Mouse (Mus musculus) ZHBTc4 (cell line): ENCODE measurements at regions not wholly inside any gene's neighbourhood (a gene's known extent, or its start where the extent isn't known, plus 50 kb on each side); places are given as distances from the start of the nearest gene placed in this dataset.

Source experiments
- DNase-seq: peaks from one replicate; pipeline ENCODE4 v3.0.0-alpha.2; 2011; ENCODE audit warnings: low read depth, low spot score

DNA sequence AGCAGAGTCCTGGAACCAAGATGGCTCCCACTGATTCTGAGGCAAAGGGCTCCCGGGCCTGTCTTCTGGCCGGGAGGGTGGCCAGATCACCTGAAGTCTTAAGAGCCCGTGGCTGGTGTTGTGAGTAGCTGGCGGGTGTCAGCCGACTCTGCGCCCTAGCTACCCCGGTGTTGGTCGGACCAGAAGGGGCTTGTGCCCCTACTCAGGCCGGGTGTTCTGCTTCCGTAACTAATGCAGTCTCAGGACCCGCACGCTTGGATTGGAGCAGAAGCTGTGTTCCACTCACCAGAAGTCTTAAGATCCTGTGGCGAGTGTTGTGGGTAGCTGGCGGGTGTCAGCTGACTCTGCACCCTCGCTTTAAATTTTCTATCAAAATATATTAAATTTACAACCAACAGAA is 1285.3 kb upstream of the Cdh9 start:
- peak; percentile 62 for DNase-seq

DNA sequence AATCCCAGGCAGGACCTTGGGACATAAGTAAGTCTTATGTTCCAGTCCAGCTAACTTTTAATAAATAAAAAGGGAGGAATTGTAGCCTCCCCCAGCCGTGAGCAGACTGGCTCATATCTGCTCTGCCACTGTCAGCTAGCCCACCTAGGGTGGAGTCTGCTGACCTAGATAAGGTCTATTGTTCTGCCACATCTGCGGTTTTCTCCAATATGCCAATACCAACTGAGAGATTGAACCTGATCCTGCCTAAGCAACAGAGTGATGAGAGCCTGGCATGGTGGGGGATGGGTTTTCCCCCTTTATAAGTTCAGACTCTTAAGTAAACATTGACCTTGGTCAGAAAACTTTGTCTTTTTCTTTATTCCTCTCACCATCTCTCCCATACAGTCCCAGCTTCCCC is 1250.9 kb upstream of the Cdh9 start:
- DNase-seq: no peak

DNA sequence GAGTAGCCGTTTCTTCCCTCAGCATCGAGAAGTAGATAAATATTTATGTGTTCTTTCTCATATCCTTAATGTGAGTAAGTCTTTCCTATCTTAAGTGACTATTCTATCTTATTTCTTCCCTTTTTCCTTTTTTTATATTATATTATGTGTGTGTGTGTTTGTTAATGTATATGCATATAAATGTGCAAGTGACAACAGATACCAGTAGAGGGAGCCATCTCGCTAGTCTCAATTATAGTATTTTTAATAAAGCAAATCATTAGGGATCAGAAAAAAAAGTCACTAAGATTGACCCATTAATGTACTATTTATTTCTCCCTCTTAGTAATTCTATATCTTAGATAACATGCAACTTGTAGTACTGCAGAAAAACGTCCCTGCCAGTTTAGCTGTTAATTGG is 1228.3 kb upstream of the Cdh9 start:
- DNase-seq: no peak

DNA sequence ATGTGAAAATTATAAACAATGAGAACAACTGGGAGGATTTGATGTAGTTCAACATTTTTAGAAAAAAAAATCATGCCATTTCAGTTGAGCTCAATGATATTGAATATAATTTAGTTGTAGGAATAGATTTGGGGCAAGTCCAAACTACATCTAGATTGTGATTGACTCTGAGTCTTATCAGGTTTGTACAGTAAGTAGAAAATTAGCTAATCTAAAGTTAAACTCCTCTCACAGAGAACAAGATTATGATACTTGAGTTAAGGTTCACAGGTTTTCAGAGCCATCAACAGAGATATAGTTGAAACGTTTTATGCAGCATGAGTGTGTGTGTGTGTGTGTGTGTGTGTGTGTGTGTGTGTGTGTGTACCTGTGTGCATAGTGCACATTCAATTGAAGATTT is 1189.6 kb upstream of the Cdh9 start:
- DNase-seq: no peak

DNA sequence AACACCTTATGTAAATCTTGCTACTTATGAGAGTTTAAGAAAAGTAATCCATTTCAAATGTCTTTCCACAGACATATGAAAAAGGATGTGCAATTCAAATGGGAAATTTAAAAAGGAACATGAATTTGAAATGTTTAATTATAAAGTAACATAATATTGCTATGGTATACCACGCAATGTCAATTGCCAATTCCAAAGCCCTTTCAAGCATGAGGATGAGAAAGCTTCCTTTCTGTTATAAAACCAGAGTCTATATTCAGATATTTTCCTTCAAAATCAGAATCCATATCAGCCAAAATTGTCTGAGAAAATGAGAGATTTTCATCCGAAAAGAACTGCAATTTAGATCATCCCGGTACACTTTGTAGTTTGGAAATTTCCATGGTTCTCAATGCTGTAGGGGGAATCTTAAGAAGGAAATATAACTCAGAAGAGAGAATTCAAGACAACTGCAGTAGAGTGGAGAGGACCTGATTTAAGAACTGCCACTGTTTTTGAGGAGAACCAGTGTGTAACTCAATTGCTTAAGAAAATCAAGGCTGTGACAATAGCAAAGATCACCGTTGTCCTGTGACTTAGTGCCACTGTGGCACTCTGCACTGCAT is 1169.3 kb upstream of the Cdh9 start:
- DNase-seq: no peak

DNA sequence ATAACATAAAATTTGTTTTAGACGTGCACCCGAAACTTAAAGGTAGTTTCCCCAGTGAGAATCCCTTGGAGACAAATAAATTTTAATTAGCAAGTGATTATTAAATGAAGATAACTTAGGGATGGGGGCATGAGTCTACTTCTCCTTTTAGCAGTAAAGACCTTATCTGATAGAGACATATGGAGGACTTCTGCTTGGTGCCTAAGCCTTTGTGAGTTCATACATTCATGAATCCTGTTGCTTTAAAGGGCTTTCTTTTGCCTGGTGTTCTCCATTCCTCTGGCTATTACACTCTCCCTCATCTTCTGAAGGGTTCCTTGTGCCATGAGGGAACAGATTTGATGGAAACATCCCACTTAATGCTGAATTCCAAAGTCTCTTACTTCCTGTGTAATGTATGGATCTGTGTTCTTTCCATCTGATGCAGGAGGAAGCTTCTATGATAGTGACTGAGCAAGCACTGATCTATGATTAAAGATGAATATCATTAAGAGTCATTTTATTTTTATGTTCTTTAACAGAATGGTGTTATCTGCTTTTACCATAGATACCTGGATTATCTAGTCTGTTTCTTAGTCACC is 1146.2 kb upstream of the Cdh9 start:
- DNase-seq: no peak

DNA sequence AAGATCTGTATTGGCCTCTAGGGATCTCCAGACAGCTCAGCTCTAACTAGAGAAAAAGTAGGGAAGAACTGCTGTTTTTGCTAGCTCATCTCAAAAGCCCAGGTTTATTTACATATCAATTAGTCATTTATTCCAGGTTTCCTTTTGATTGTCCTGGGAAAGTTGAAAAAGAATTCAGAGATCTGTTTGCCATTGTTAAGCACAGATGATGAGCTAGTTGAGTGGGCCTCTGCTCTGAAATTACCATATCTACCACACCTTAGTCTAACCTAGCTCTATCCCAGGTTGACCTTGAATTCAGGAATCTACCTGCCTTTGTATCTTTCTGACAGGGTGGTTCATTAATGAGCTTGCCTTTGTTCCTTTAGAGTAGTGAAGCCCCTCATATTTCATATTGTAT is 1110.6 kb upstream of the Cdh9 start:
- DNase-seq: peak; percentile 85

DNA sequence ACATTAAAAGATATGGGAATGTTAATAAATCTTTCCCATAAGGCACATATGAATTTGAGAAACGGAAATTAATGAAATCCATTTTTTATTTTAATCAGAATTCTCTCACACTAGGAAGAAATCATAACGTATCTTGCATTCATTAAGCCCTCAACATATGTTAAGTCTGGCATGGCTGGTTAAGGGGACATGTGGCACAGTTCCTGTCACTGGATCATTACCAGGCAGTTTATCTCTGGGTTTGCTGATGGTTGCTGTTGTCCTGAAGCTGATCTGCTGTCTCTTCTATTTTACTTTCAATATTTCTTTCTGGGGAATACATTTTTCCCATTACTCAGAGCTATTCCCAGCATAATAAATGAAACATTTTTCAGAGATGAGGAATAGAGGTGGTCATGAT is 1099.3 kb upstream of the Cdh9 start:
- DNase-seq: no peak

DNA sequence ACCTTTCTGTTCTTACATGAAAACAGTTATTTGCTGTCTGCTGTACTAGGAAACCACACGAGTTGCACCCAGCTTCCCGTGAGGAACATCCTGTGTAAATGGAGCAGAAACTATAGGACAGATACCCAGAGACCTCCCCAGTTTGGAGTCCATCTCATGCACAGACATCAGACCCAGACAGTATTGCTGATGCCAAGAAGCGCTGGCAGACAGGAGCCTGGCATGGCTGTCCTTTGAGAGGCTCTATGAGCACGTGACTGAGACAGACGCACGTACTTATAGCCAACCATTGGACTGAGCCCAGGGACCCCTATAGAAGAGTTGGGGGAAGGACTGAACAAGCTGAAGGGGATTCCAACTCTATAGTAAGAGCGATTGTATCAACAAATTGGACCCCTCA is 1098.3 kb upstream of the Cdh9 start:
- no peak for DNase-seq

DNA sequence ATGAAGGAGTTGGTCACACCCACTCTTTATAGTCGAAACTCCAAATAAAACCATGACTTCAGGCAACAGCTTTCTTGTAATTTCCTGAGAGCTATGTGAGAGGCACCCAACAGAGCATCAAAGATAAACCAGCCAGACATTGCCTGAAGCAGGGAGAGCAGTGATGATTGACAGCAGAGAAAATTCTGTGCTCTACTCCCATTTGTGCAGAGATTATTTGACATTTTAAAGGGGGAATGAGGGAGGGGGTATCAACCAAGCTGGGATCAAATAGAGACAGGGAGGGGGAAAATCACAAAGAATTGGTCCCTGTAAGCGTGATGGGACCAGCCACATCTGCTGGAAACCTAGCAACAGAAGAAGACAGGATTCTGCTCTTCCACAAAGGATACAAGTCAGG is 1091.4 kb upstream of the Cdh9 start:
- DNase-seq: no peak

DNA sequence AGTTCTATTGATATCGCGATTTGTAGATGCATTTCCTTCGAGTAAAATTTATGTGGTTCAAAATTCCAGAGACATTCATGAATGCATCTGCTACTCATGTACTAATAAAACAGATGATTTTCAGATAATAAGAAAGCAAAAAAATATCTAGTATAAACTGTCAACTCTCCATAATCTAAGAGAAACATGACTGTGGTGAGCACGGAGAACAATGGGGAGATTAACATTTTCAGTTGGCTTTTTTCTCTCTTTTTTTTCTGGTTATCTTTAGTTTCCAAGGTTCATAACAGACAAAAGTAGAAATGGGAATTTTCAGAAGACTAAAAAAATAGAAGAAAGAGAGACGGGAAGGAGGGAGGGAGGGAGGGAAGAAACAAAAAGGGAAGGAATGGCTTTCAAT is 1079.8 kb upstream of the Cdh9 start:
- DNase-seq: no peak

DNA sequence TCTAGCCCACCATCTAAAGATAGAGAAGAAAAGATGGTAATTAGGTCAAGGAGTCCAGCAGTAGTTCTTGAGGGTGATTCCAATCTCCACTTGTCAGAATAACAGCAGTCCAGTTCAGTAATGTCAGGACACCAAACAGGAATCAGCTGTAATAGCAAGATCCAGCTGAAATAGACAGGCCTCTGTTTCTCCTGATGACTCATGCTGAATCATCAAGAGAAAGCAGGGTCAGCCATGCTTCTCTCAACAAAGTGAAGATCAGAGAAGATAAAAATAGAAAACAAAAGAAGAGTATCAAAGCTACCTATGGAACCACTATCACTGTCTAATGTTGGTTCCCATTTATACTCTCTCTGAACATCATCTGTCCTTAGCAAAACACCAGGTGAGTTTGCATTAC is 1061.8 kb upstream of the Cdh9 start:
- DNase-seq: no peak

DNA sequence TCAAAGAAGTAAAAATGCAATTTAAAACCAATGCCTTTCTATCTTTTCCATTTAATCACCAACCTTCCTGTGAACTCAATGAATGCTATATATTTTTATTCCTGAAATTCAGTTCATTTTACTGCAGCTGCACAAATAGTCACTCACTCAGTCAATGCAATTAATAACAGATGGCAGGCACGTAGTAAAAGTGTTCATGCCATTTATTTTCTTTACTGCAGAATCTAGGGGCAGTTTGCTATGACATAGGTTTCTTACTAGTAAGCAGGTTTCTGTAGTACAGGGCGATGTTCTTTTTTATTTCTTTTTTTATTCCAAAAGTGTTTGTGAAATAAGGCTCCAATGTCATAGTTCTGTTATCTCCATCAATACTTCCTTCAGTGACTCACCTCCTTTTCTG is 1035.8 kb upstream of the Cdh9 start:
- no peak for DNase-seq

DNA sequence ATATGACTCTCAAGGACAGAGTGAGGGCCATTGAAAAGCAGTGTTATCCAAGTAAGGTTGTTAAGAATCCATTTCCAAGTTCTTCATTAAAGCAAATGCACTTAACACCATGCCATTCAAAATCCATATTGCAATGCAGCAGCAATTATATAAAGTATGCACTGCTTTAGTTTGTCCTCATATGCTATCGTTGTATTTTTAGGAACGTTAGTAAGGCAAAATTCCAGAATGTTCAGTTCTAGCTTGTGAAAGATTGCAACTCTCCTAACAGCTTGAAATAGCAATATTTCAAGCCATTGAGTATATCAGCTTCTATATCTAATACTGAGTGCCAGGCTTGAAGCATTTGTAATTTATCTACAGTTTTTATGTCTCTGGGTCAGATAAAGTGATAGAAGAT is 1011.9 kb upstream of the Cdh9 start:
- DNase-seq: no peak

DNA sequence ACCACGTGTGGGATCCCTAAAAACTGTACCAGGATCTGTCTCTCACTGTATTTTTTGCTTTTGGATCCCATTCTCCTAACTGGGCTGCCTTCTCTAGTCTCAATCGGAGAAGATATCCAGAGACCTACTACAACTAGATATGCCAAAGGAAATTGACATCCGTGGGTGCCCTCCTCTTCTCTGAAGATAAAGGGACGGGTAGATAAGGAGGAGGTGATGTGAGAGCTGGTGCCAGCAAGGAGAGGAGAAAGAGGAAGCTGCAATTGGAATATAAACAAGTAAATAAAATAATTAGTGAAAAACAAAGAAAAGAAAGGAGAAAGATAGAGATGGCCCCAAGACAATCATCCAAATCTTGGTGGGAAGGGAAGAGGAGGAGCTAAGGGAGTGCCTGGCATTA is 986.6 kb upstream of the Cdh9 start:
- peak; percentile 4 for DNase-seq

DNA sequence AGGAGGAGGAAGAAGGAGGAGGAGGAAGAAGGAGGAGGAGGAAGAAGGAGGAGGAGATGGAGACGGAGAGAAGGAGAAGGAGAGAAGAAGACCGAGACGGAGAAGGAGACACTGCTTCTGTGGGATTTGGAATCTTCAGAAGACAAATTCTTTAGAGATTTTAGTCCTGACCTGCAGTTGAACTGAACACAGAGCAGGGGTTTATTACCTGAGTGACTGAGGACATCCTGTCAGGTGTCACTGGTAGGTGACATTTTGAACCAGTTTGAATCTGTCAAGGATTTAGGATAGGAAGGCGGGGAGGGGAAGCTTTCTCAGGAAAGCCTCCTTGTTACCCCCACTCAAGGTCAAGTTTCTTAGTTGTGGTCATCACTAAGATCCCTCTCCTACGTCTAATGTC is 985.5 kb upstream of the Cdh9 start:
- DNase-seq: peak; percentile 60
